Mouse (Mus musculus): ENCODE results near the gene Pid1.

DNA sequence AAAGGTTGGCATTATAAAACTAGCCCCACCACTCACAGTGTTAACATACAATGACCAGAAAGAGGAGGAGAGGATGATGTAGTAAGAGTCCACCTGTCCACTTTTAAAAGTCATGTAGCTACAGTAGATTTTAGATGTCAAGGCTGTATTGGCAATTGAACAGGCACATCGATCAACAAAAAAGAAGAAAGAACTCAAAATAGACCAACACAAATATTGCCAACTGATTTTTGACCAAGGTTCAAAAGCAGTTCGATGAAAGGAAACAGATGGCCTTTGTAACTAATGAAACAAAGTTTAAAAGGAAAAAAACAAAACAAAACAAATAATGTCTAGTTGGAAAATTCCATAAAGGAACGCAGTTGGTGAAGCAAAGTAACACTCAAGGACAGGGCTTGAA is 35.7 kb upstream of the Pid1 start:
- TF ChIP-seq CTCF (IDR thresholded peaks at IDR 0.05; ENCODE audit: extremely low read depth, insufficient read length, insufficient replicate concordance, low read depth, low read length) (no peak), POLR2A (IDR thresholded peaks at IDR 0.05; ENCODE audit: low read depth, low read length) (no peak)

Measured in small intestine, adult 2 months (tissue).